Mouse (Mus musculus): Measurements from ENCODE around the gene Spem1.

Gene Spem1

DNA sequence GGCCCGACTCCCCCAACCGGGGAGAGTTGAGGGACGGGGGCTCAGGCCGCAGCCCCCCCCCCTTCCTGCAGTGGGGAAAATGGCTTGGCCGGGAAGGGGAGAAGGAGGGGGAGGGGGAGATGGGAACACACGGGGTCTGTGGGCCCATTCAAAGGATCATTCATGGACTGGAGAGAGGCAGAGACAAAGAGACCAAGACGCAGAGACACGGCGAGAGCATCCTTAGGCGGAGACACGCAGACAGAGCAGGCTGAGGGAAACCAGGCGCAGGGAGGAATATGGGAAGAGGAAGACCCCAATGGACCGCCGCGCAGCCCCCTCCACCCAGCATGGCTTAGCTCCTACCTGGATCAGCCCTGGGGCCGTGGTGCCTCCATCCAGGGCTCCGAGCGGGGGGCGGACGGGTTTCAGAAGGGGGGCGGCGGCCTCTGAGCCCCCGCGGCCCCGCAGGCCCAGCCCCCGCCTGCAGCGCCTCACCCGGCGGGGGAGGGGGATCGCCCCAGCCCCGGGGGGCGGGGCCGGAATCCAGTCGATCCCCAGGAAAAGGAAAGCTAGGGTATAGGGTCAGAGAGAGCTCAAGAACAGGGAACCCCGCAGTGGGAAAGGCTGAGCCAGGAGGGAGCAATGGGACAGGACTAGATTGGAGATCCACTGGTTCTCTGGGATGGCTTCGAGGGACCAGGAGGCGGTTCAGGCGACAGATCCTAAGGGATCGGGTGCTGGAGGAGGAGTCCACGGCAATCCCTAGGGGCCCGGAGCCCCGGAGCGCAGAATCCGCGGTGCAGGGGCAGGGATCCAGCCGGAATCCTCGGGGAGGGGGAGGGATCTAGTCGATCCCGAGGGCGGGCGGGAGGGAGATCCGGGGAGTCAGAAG, 15.0 kb upstream of the Spem1 start:
- DNase-seq (ENCODE audit: low spot score in 2 of 2): peak; percentile 42 to 51

- DNase-seq (ENCODE audit: low spot score in 2 of 2): no peak
Measured at GRCm38 (mm10) chr11:69835966-69836335, 14.0 kb upstream of the Spem1 start.

DNA sequence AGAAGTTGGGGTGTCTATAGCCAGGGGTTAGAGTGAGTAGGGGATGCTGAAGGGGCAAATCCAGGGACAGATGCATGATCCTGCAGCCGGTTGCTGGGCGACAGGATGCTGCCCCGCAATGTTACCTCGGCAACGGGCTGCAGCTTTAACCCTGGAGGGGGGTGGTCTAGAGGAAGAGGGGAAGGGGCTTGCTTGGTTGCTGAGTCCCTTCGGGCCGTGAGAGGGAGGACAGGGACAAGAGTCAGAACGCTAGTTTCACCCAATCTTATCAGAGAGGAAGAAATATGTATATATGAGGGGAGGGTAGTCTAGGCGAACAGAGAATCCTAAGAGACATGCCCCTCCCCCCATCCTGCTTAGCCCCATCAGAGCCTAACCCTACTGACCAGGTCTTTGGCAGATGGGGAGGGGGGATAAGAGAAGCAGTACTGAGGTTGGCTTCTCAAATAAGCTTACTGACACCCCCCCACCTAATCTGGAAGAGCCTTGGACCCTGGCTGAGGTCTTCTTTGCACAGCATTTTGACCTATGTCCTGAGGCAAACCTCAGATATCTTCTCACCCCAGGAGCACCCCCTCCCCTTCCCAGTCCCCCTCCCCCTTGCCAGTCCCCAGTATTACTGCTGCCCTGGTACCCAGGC, 13.5 kb upstream of the Spem1 start:
- no peak for DNase-seq (ENCODE audit: low spot score in 2 of 2)

GRCm38 (mm10) chr11:69834001-69834549, 12.1 kb upstream of the Spem1 start:
- DNase-seq (ENCODE audit: low spot score in 2 of 2): peak in 1 of 2 experiments; percentile 30

- DNase-seq (ENCODE audit: low spot score in 2 of 2): no peak
Measured at GRCm38 (mm10) chr11:69833554-69833953, 11.6 kb upstream of the Spem1 start.

- no peak for DNase-seq (ENCODE audit: low spot score in 2 of 2)
Measured at GRCm38 (mm10) chr11:69828832-69829231, 6.9 kb upstream of the Spem1 start.

DNA sequence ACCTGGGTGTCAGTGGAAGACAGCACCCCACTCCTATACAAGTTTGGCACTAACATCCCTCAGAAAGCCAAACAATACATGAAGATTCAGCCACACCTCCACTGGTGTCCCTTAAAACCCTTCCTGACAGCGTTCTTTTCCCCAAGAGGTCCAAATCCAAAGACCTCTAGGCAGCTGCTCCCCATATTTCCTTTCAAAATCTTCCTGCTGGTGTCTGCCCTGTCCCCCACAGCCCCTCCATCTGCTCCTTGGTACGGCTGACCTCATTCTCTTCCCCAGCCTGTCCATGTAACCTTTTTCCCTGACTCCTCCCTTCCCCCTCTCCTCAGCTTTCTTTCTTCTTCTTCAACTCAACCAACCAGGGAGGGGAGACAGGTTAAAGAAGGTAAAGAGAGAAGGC, 1.5 kb upstream of the Spem1 start:
- no peak for DNase-seq (ENCODE audit: low spot score in 2 of 2)

- no peak for DNase-seq (ENCODE audit: low spot score in 2 of 2)
Measured at GRCm38 (mm10) chr11:69818871-69819270, 3.1 kb downstream of the Spem1 start.

GRCm38 (mm10) chr11:69818365-69818764, 3.6 kb downstream of the Spem1 start, which contains the start of gene Spem2:
Gene Spem2 (minus strand): TSS chr11:69818465.
- DNase-seq (ENCODE audit: low spot score in 2 of 2): no peak

DNA sequence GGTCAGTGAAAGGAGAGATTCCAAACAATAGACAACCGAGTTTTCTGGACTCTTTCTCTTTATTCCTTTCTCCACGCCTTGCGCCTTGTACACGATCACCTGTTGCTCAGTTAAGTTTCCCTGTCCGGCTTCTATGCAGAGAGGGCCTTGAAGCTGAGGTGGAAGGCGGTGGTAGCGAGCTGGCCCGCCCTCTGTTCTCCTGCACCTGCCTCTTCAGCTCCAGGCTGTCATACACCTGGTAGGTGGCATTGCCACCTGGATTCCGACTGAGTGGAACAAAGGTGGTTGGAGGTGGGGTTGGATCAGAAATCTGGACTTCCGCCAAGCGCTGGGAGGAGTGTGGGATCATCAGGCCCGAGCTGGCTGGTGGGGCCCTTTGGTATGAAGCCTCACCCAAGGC, 5.5 kb downstream of the Spem1 start:
- no peak for DNase-seq (ENCODE audit: low spot score in 2 of 2)

GRCm38 (mm10) chr11:69815155-69815554, 6.8 kb downstream of the Spem1 start, which contains the start of gene Gm39566:
Gene Gm39566 (minus strand): TSS chr11:69815298.
- no peak for DNase-seq (ENCODE audit: low spot score in 2 of 2)

- no peak for DNase-seq (ENCODE audit: low spot score in 2 of 2)
Measured at GRCm38 (mm10) chr11:69810280-69810679, 11.7 kb downstream of the Spem1 start.

GRCm38 (mm10) chr11:69807641-69808040, 14.3 kb downstream of the Spem1 start:
- DNase-seq (ENCODE audit: low spot score in 2 of 2): no peak

GRCm38 (mm10) chr11:69806378-69806777, 15.6 kb downstream of the Spem1 start:
- no peak for DNase-seq (ENCODE audit: low spot score in 2 of 2)

DNA sequence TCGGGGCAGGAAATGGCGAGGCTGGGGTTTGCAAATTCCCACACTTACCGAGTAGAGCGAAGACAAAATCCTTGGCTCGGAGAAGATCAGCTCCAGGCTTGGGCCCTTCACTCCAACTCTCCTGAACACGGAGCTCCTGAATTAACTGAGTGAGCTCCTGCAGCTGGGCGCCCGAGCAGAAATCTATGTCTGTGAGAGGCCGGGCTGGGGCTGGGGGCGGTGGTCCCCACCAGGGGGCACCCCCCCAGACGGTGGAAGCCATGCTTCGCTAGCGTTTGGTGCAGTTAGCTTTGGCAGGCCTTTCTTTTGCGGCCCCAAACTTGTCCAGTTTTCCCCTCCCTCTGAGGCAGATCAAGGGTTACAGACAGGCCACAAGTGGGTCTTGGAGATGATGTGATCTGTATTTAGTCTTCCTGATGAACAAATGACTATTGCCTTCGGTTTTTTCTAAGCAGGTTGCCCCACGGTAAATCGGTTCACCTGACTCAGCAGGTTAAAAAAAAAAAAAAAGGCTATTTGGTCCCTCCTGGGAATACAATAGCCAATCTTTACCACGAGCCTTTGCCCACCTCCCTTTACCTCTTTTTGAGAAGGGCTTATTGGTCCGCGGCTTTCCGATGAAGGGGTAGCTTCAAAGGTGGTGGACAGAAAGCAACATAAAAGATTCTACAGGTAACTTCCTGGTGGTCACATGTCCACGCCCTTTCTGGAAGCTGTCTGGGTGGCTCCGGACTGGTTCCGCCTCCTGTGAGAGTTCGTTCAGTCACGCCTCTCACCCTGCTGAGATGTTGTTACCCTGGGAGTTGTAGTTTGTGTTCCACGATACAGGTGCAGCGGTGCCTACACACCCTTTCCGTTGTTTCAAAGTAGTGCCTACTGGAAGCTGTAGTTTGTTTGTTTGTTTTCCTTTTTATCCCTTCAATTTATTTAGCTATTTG, 16.7 kb downstream of the Spem1 start, which contains the start of gene Tmem102:
Gene Tmem102 (minus strand): TSS at position 653 of the 938 bp plus-strand sequence.
- no peak for DNase-seq (ENCODE audit: low spot score in 2 of 2)

- DNase-seq (ENCODE audit: low spot score in 2 of 2): no peak
Measured at GRCm38 (mm10) chr11:69804652-69804940, 17.4 kb downstream of the Spem1 start.

GRCm38 (mm10) chr11:69803786-69804651, 18.0 kb downstream of the Spem1 start:
- DNase-seq (ENCODE audit: low spot score in 2 of 2): peak; percentile 64 to 75

- DNase-seq (ENCODE audit: low spot score in 2 of 2): no peak
Measured at GRCm38 (mm10) chr11:69803328-69803727, 18.7 kb downstream of the Spem1 start.

- DNase-seq (ENCODE audit: low spot score in 2 of 2): peak; percentile 65 to 86
Measured at GRCm38 (mm10) chr11:69802648-69803105, 19.3 kb downstream of the Spem1 start.

- DNase-seq (ENCODE audit: low spot score in 2 of 2): no peak
Measured at GRCm38 (mm10) chr11:69801379-69801977, 20.5 kb downstream of the Spem1 start, which contains the start of gene Fgf11. Gene Fgf11 (minus strand): TSS chr11:69801857.
